Mouse (Mus musculus): ENCODE measurements around the gene Actl7a. TPM values are rescaled to one million over a fixed set of nuclear protein-coding genes. Genes with fewer than 3 reads are reported as not detected.

The Actl7a gene
- polyA plus RNA-seq, 1 experiment from 2014 or later = not detected

DNA sequence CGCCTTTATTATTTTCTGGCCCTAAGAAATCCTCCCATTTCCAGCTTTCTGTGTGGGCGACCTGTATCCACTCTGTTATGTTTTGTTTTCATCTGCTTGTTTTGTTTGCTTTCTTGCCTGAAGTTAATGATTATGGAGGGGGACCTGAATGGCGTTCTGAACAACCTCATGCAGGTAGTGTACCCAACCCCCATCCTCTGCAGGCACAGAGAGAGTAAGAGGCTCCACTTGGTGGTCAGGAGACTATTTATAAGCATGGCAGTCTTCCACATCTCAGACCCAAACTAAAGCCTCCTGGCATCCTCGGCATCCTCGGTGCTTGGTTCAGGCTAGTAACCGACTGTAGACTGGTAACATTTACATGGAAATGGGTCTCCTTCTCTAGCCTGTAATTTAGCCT lies 20.9 kb upstream of the Actl7a start:
- no peak overlapping the region for H3K4me2 ChIP-seq
- H3K9ac ChIP-seq (replicated peaks) = no peak overlapping the region
- no peaks in the 10 kb centered on the region for H3K9me3 ChIP-seq
- 74% methylated on average over 6 of the region's 6 CpGs for whole genome bisulfite sequencing
- ATAC-seq (ENCODE audit: insufficient number of reproducible peaks, insufficient read depth, low FRiP score, low TSS enrichment, low read depth) = no peak
- no peaks in the 10 kb centered on the region for H3K27me3 ChIP-seq
- H3K4me1 ChIP-seq (replicated peaks) = no peaks in the 10 kb centered on the region
- no peak overlapping the region for H3K4me3 ChIP-seq (replicated peaks)
- H3K27ac ChIP-seq = no peak overlapping the region
- no peaks in the 10 kb centered on the region for H3K36me3 ChIP-seq

DNA sequence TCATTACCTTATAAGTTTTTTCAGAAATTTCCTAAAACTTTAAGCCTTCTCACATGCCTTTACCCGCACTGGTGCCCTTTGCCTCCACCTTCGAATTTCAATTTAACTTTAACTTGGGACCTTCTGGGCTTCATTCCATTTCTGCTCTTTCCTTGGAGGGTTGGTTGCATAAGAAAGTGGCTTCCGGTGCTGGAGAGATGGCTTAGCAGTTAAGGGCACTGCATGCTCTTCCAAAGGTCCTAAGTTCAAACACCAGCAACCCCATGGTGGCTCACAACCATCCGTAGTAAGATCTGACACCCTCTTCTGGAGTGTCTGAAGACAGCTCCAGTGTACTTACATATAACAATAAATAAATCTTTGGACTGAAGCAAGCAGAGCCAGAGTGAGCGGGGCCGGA lies 20.0 kb upstream of the Actl7a start:
- 93% methylated on average over 6 of the region's 6 CpGs for WGBS
- no peaks in the 10 kb centered on the region for H3K36me3 ChIP-seq

DNA sequence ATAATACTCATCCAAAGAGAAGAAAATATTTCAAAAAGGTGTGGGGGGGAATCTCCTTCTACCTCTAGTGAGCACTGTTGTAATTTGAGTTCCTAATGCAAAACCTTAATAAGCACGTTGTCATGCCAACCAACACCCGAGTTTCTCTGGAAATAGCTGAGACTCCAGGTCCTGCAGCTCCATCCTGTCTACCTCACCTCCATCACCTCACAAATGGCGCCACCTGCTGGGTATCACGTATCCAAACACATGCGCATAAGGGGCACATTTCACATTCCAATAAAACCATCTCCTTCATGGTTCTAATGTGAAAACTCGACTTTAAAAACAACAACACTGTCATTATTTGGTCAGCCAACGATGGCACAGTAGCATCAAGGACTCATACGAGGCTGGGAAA lies 17.4 kb upstream of the Actl7a start:
- no peak overlapping the region for H3K27ac ChIP-seq
- 59% methylated on average over 8 of the region's 8 CpGs for WGBS
- H3K4me2 ChIP-seq = no peak overlapping the region
- no peak overlapping the region for H3K9ac ChIP-seq (replicated peaks)
- no peak overlapping the region for H3K4me3 ChIP-seq (replicated peaks)
- no peak for ATAC-seq (ENCODE audit: insufficient number of reproducible peaks, insufficient read depth, low FRiP score, low TSS enrichment, low read depth)
- H3K36me3 ChIP-seq = no peaks in the 10 kb centered on the region
- no peaks in the 10 kb centered on the region for H3K9me3 ChIP-seq
- H3K27me3 ChIP-seq = no peaks in the 10 kb centered on the region
- H3K4me1 ChIP-seq (replicated peaks) = no peaks in the 10 kb centered on the region

More for the DNA sequence above, 20.0 kb upstream of the Actl7a start:
- ATAC-seq (ENCODE audit: insufficient number of reproducible peaks, insufficient read depth, low FRiP score, low TSS enrichment, low read depth) = no peak
- Histone ChIP-seq H3K27me3 (no peaks in the 10 kb centered on the region), H3K4me1 (replicated peaks) (no peaks in the 10 kb centered on the region), H3K4me2 (no peak overlapping the region), H3K9ac (replicated peaks) (no peak overlapping the region), H3K9me3 (no peaks in the 10 kb centered on the region), H3K4me3 (replicated peaks) (no peak overlapping the region), H3K27ac (no peak overlapping the region)

DNA sequence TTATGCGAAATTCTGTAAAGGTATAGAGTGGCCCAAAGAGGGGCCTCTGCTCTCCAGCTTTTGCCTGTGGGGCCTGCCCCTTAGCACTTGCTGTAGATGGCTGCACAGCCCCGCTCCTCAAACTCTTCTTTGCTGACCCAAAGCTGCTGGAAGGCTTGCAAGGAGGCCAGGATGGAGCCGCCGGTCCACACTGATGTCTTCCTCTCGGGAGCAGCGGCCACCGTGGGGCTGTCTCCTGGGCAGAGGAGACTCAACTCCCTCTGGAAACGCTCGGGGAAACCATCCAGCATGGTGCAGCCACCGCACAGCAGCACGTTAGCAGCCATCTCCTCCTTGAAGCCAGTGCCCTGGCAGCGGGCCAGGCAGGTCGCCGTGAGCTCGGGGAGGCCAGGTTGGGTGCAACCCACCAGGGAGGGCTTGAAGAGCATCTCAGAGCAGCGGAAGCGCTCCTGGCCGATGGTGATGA lies 3.2 kb upstream of the Actl7a start, which contains the start of gene Gm26657:
Gene Gm26657, plus strand, starts transcription at position 51 of the 466 bp plus-strand sequence.
- no peak within 1 kb of the TSS for H3K4me3 ChIP-seq (replicated peaks)
- H3K4me1 ChIP-seq (replicated peaks) = no peaks in the 10 kb centered on the region
- WGBS = 87% methylated on average over 18 of the region's 18 CpGs
- H3K36me3 ChIP-seq = peaks cover 15% of the 10 kb centered on the region
- no peak within 1 kb of the TSS for H3K27ac ChIP-seq
- H3K9ac ChIP-seq (replicated peaks) = no peak within 1 kb of the TSS
- H3K27me3 ChIP-seq = no peaks in the 10 kb centered on the region
- ATAC-seq (ENCODE audit: insufficient number of reproducible peaks, insufficient read depth, low FRiP score, low TSS enrichment, low read depth) = no peak
- H3K4me2 ChIP-seq = no peak within 1 kb of the TSS
- no peaks in the 10 kb centered on the region for H3K9me3 ChIP-seq

DNA sequence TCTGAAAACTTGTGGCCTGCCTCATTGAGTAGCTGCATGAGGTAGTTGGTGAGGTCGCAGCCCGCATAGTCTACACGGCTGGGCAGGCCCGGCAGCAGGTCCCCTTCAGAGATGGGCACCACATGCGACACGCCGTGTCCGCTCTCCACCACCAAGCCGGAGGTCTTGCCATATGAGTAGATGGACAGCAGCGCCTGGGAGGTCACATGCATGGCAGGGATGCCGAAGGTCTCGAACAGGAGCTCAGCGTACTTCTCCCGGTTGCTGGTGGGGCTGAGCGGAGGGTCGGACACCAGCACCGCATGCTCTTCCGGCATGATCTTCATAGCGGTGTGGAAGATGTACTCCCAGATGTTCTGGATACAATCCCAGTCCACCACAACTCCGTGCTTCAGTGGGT lies 2.6 kb upstream of the Actl7a start:
- Histone ChIP-seq H3K36me3 (peaks cover 21% of the 10 kb centered on the region), H3K27ac (no peak overlapping the region), H3K4me3 (replicated peaks) (no peak overlapping the region), H3K4me1 (replicated peaks) (no peaks in the 10 kb centered on the region), H3K9ac (replicated peaks) (no peak overlapping the region), H3K27me3 (no peaks in the 10 kb centered on the region), H3K9me3 (no peaks in the 10 kb centered on the region), H3K4me2 (no peak overlapping the region)
- ATAC-seq (ENCODE audit: insufficient number of reproducible peaks, insufficient read depth, low FRiP score, low TSS enrichment, low read depth) = no peak
- WGBS = 94% methylated on average over 20 of the region's 20 CpGs

DNA sequence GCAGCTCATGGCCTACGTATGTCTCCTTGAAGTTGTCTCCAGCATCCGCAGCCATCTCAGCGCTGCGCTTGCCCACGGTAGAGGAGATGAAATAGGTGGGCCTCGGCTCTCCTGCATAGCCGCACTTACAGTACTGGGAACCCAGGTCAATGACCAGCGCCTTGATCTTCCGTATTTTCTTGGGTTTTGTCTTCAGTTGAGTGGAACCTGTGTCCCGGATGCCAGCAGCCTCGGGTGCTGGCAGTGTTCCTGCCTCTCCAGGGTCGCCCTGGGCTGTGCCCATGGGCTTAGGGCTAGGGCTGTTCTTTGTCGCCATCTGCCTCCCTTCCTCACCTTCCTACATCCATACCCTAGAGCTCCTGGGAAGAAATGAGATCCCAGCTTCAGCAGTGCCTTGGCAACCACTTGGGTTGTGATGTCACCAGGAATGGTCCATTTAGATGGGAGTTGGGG lies 2.1 kb upstream of the Actl7a start, which contains the start of gene Actl7b:
Gene Actl7b, minus strand, starts transcription at position 403 of the 453 bp plus-strand sequence.
- H3K27ac ChIP-seq = no peak within 1 kb of the TSS
- no peak within 1 kb of the TSS for H3K4me2 ChIP-seq
- no peak within 1 kb of the TSS for H3K4me3 ChIP-seq (replicated peaks)
- H3K4me1 ChIP-seq (replicated peaks) = no peaks in the 10 kb centered on the region
- no peaks in the 10 kb centered on the region for H3K9me3 ChIP-seq
- 93% methylated on average over 13 of the region's 13 CpGs for WGBS
- no peaks in the 10 kb centered on the region for H3K27me3 ChIP-seq
- ATAC-seq (ENCODE audit: insufficient number of reproducible peaks, insufficient read depth, low FRiP score, low TSS enrichment, low read depth) = no peak
- no peak within 1 kb of the TSS for H3K9ac ChIP-seq (replicated peaks)
- peaks cover 25% of the 10 kb centered on the region for H3K36me3 ChIP-seq

DNA sequence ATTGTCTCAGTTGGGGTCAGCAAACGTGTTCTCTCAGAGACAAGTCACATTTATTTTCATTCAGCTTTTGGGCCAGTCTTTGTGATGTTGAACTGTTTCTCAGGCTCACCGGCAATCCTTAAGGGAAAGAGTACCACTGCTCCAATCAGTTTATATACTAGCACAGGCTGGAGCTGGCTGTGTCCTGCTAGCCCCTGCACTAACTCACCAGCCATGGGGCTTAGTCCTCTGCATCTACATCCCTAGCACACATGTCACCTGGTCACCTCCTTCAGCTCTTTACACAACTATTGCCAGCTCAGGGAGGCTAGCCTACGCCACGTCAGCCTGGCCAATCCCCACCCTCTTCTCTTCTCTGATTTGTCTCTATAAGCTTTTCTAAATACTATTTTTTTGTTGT lies 515 bp upstream of the Actl7a start:
- Histone ChIP-seq H3K4me2 (no peak overlapping the region), H3K4me3 (replicated peaks) (no peak overlapping the region), H3K9me3 (no peaks in the 10 kb centered on the region), H3K9ac (replicated peaks) (no peak overlapping the region), H3K27me3 (no peaks in the 10 kb centered on the region), H3K36me3 (peaks cover 39% of the 10 kb centered on the region), H3K27ac (no peak overlapping the region), H3K4me1 (replicated peaks) (no peaks in the 10 kb centered on the region)
- WGBS = 88% methylated on average over 4 of the region's 4 CpGs
- ATAC-seq (ENCODE audit: insufficient number of reproducible peaks, insufficient read depth, low FRiP score, low TSS enrichment, low read depth) = no peak

DNA sequence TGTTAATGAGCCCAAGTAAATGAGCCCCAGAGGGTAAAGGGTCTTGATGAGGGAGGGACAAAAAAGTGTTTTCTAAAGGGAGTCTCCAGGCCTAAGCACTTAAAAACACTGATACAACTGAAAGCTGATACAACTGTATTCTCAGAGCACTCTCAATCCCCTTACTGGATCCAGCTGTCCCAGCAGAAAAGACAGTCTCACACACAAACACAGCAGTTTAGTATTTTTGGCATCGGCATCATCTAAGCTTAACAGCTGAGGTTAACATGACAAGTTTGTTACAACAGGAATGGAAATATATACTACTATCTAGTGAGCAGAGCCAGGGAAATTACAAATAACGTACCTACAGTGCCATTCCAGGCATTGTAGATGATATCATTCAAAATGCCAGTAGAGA lies 3.1 kb downstream of the Actl7a start:
- no peaks in the 10 kb centered on the region for H3K27me3 ChIP-seq
- no peak overlapping the region for H3K9ac ChIP-seq (replicated peaks)
- H3K9me3 ChIP-seq = no peaks in the 10 kb centered on the region
- H3K4me2 ChIP-seq = no peak overlapping the region
- 88% methylated on average over 2 of the region's 2 CpGs for WGBS
- H3K27ac ChIP-seq = no peak overlapping the region
- H3K4me3 ChIP-seq (replicated peaks) = no peak overlapping the region
- peaks cover 73% of the 10 kb centered on the region for H3K36me3 ChIP-seq
- no peaks in the 10 kb centered on the region for H3K4me1 ChIP-seq (replicated peaks)
- no peak for ATAC-seq (ENCODE audit: insufficient number of reproducible peaks, insufficient read depth, low FRiP score, low TSS enrichment, low read depth)

DNA sequence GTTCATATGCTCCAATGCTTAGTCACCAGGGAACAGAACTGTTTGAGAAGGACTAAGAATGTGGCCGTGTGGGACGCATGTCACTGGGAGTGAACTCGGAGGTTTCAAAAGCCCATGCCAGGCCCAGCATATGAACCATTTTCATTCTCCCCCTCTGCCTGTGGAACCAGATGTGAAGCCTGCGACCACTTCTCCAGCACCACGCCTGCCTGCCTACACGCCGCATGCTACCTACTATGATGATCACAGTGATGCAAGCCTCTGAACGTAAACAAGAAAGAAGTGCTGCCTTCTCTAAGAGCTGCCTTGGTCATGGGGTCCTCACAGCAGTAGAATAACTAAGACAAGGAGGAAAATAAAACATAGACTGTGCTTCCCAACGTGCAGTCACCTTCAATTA lies 4.2 kb downstream of the Actl7a start:
- H3K9ac ChIP-seq (replicated peaks) = no peak overlapping the region
- H3K4me2 ChIP-seq = no peak overlapping the region
- peaks cover 82% of the 10 kb centered on the region for H3K36me3 ChIP-seq
- no peaks in the 10 kb centered on the region for H3K27me3 ChIP-seq
- H3K4me3 ChIP-seq (replicated peaks) = no peak overlapping the region
- WGBS = 97% methylated on average over 9 of the region's 9 CpGs
- no peaks in the 10 kb centered on the region for H3K4me1 ChIP-seq (replicated peaks)
- H3K9me3 ChIP-seq = no peaks in the 10 kb centered on the region
- H3K27ac ChIP-seq = no peak overlapping the region
- ATAC-seq (ENCODE audit: insufficient number of reproducible peaks, insufficient read depth, low FRiP score, low TSS enrichment, low read depth) = no peak

DNA sequence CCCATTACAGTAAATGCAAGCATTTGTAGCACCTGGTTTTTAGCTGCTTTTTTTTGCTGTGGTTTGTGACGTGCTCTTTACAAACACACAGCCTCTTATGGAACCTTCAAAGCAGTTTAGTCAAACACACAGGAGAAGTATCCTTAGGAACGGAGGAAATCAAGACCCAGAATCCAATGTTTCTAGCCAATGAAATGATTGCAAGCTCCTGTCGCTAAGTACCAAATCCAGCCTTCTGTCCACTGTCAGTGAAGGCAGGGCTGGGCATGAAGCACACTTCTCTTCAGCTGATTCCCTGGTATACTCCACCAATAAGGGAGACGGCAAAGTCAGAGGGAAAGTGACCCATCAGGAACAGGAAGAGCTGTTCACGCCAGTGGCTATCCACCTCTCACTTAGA lies 12.8 kb downstream of the Actl7a start:
- H3K36me3 ChIP-seq = peaks cover 93% of the 10 kb centered on the region
- no peak for ATAC-seq (ENCODE audit: insufficient number of reproducible peaks, insufficient read depth, low FRiP score, low TSS enrichment, low read depth)
- H3K9me3 ChIP-seq = no peaks in the 10 kb centered on the region
- no peak overlapping the region for H3K4me3 ChIP-seq (replicated peaks)
- no peaks in the 10 kb centered on the region for H3K4me1 ChIP-seq (replicated peaks)
- no peak overlapping the region for H3K27ac ChIP-seq
- WGBS = 84% methylated on average over 5 of the region's 5 CpGs
- no peak overlapping the region for H3K4me2 ChIP-seq
- H3K9ac ChIP-seq (replicated peaks) = no peak overlapping the region
- H3K27me3 ChIP-seq = no peaks in the 10 kb centered on the region

DNA sequence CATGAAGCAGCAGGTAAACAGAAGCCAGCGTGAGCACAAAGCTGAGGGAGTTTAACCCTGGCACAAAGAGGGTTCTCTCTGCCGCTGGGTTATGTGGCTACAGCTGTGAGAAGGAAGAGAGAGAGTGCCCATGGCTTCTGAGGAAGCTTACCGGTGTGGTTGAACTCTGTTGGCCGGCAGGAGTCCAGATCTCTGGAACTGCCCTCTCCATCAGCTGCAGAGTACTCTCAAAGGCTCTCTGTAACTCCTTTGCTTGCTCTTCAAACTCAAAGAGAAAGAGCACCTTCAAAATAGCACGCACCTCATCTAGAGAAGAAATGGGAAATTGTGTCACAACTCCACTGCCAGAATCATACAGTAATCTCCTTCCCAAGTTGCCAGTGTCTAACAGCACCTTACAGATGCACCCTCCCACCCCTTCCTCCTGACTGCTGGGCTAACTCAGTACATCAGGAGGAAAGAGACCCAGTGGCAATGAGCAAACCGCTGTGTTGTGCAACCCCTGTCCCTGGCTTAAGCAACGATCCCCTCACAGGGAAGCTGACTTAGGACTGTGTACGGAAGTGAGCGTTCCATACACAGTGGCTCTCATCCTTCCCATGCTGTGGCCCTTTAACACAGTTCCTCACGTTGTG lies 13.9 kb downstream of the Actl7a start:
- Histone ChIP-seq H3K4me3 (replicated peaks) (no peak overlapping the region), H3K4me1 (replicated peaks) (no peaks in the 10 kb centered on the region), H3K27me3 (no peaks in the 10 kb centered on the region), H3K9ac (replicated peaks) (no peak overlapping the region), H3K9me3 (no peaks in the 10 kb centered on the region), H3K36me3 (peaks cover 93% of the 10 kb centered on the region), H3K4me2 (no peak overlapping the region), H3K27ac (no peak overlapping the region)
- 91% methylated on average over 10 of the region's 10 CpGs for WGBS
- ATAC-seq (ENCODE audit: insufficient number of reproducible peaks, insufficient read depth, low FRiP score, low TSS enrichment, low read depth) = no peak

DNA sequence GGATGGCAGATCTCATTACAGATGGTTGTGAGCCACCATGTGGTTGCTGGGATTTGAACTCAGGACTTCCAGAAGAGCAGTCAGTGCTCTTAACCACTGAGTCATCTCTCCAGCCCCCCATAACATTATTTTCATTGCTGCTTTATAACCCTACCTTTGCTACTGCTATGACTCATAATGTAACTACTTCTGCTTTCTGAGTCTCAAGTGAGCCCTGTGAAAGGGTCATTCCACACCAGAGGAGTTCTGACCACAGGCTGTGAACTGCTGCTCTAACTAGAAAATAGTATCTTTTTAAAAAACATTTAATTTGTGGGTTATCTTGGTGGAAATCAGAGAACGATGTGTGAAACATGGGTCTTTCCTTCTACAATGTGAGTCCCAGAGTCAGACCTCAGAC lies 14.5 kb downstream of the Actl7a start:
- Histone ChIP-seq H3K4me1 (replicated peaks) (no peaks in the 10 kb centered on the region), H3K27ac (no peak overlapping the region), H3K36me3 (peaks cover 98% of the 10 kb centered on the region), H3K4me2 (no peak overlapping the region), H3K9ac (replicated peaks) (no peak overlapping the region), H3K4me3 (replicated peaks) (no peak overlapping the region), H3K9me3 (no peaks in the 10 kb centered on the region), H3K27me3 (no peaks in the 10 kb centered on the region)
- 93% methylated on average over 1 of the region's 1 CpGs for WGBS
- no peak for ATAC-seq (ENCODE audit: insufficient number of reproducible peaks, insufficient read depth, low FRiP score, low TSS enrichment, low read depth)

Data from limb, embryonic 12.5 days (tissue).